Mouse (Mus musculus) adrenal gland, adult 2 months (tissue): ENCODE data around the gene Dhx37. TPM values are rescaled to one million over a fixed set of nuclear protein-coding genes. Genes with fewer than 3 reads are reported as not detected.
A peak's percentile ranks its signal among the peaks of the same experiment; 100 is the strongest.
"Not testable (repeated sequence)": the region's sequence is repeated elsewhere in the genome, so short reads cannot be mapped to it uniquely, and the experiment has no call there.

ENCODE experiments used
- DNase-seq: peaks from one replicate; pipeline ENCODE4 v3.0.0; 2021
- polyA plus RNA-seq: library from polyadenylated mRNA; depleted of rRNA; stranded (reverse); fragments of >200 nt; gene quantifications from 2 replicates; pipeline ENCODE4 v1.2.3, GENCODE M21; 2012
- total RNA-seq, 2 experiments: library from RNA; stranded (reverse); gene quantifications; 2 replicates each; pipeline ENCODE4 v1.2.3; 2021

Gene Dhx37
- total and polyA plus RNA-seq, 3 experiments = 19.2 to 53.9 (median 19.6) TPM

DNA sequence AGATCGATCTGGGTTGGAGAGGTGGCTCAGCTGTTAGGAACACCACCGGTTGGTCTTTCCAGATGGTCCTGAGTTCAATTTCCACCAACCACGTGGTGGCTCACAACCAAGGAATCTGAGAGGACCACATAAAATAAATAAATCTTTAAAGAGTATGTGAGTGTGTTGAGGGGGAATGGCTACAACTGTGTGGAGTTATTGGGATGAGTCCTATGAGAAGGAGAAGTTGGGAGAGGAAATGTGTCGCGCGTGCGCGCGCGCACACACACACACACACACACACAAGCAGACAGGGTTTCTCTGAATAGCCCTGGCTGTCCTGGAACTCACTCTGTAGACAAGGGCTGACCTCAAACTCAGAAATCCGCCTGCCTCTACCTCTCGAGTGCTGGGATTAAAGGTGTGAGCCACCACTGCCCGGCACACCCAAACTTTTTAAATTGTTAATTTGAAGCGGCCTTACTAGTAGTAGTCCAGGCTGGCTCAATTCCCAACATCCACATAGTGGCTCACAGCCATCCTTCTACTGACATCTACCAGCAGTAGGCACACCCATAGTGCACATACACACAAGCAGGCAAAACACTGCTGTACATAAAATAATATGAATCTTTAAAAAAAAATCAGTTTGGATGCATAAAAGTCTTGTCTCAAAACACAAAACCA lies 25.9 kb downstream of the Dhx37 start:
- no peak for DNase-seq

DNA sequence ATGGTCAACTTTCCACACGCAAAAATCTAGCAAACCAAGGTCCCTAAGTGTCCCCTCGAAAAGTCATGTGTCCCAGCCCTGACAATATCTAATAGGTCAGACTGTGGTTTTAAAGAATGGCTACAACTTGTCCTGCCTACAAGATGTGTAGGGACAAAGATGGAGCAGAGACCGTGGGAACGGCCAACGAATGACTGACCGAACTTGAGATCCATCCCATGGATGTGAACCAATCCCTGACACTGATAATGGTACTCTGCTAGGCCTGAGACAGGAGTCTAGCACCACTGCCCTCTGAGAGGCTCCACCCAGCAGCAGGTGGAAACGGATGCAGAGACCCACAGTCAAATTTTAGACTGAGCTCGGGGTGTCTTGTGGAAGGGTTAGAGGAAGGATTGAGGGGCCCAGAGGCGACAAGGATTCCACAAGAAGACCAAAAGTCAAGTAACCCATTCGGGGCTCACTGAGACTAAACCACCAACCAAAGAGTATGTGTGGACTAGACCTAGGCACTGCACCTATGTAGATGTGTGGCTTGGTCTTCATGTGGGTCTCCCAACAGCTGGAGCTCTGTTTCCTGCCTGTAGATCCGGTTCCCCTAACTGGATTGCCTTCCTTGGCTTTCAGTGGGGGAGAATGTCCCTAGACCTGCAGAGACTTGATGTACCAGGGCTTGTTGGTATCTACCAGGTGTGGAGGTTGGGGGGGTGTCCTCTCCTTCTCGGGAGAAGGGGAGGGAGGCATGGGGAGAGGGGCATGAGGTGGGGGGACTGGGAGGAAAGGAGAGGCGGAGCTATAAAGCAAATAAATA lies 26.7 kb downstream of the Dhx37 start:
- DNase-seq = no peak

DNA sequence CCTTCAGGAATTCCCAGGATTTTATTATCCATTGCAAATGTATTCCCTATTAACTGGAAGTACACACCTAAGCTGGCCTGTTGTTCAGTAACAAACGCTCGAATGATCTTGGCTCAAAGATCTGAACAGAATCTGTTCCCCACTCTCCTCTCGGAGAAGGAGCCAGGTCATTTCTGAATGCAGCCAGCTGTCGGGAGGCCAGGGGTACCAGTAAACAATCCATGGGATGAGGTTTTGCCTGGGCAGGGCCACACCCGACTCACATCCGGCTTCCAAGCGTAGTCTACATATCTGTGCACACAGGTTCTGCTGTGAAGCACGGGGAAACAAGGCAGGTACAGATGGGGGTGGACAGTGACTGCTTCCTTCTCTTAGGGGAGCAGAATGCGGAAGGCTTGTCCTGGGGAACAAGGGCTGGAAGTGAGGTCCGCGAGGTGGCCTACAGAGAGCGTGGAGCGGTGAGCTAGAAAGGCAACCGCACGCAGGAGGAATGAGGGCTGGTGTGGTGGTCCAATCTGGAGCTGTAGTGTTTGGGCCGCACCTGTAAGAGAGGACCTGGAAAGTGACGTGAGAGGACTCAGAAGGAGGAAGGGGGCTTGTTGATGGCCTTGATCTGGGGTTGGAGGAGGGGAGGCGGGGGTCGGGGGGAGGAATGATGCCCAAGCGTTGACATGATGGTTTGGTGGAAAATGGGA lies 27.5 kb downstream of the Dhx37 start:
- DNase-seq = peak; percentile 80

DNA sequence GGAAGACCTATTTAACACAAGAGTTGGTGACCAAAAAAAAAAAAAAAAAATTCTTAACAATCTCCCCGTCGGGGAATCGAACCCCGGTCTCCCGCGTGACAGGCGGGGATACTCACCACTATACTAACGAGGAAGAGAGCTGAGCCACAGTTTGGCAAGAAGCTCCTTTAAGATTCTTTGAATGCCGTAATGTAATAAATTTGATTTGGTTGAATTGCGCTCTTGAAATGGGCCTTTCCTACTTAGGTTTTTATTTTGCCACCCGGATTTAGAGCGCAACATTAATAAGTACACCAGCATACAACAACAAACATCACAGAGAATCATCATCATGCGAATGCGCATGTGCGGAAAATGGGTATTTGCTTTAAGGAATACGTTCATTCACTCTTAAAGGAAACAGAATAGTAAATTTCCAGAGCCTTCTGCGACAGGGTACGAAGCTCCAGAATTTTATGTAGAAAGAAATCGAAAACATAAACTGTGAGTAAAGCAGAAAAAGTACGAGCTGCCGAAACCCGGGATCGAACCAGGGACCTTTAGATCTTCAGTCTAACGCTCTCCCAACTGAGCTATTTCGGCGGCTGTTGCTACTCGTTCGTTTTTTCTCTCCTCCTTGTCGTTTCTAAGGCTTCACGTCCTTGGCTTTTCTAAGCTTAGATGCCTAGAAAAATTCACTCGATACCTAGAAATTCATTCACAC lies 28.2 kb downstream of the Dhx37 start:
- DNase-seq = peak; percentile 90

DNA sequence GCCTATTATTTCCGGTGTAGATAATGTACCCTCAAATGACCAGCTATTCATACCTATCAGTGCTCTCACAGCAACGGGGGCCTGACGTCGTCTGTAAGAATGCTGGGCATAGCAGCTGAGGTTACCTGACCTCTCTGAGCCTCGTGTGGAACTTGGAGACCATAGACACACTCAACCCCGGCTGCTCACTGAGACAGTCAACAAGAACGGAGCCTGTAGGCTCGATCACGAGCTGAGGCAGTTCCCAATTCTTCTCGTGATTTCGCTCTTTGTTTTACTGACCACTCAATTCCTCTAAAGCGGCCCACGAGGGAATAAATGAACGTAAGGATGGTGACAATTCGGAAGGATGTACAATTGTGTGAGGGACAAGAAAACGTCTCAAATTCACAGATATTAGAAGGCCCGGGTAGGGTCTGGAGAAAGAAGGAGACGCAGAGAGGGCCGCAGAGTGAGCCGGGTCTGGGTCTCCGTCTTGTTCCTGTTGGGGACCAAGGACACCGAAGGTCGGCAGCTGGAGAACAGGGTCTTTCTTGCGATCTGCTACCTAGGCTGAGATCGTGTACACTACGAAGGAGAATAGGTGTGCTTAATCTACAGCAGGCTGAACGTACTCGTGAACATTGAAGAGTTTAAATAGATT lies 28.9 kb downstream of the Dhx37 start:
- DNase-seq = peak; percentile 77

DNA sequence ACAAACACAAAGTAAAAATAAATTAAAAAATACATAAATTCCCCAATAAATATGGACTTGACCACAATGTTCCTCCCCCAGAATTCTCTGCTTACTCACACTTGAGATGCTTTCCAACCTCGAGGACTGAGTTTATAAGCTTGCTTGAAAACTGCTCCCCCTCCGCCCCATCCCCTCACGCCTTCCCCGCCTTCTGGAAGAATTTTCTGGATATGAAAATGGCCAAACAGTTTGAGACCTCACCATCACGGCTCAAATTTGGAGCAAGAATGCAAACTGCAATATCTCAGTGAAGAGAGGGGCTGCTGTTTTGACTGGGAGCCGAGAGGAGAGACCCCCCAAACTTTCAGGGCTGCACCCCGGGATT lies 29.4 kb downstream of the Dhx37 start:
- DNase-seq = no peak

DNA sequence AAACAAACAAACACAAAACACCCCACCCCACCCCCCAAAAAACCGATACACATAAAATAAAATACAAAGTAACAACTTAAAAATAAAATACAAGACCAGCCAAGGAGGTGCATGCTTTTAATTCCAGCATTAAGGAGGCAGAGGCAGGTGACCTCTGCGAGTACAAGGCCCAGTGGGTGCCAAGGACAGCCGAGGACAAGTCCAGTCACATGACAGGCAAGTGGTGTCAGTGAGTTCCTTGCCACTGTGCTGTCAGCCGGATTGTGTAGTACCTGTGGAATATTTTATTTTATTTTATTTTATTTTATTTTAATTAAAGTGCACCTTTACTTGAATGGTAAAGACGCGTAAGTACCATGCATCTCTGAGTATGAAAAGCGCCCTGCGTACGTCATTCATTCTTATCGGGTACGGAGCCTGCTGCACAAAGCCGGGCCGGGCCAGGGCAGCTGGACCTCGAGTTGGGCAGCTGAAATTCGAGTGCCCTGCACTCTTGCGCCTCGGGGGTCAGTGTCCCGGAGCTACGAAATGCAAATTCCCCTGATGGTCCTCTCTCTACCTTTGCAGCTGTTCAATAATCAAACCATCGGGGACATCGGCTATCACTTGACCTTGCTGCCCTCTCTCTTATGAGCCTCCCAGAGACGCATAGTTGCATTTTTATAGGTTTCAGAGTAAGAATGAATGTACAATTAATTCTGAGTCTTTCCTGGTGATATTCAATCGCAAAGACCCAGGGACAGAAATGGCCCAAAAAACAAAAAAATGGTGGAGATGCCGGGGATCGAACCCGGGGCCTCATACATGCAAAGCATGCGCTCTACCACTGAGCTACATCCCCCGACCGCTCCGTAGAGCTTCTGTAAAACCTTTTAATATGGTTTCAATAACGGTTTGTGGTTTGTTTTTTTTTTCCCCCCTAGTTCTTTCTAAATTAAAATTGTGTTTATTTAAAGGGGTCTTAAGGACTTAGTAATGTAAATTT lies 30.1 kb downstream of the Dhx37 start:
- peak; percentile 82 for DNase-seq

DNA sequence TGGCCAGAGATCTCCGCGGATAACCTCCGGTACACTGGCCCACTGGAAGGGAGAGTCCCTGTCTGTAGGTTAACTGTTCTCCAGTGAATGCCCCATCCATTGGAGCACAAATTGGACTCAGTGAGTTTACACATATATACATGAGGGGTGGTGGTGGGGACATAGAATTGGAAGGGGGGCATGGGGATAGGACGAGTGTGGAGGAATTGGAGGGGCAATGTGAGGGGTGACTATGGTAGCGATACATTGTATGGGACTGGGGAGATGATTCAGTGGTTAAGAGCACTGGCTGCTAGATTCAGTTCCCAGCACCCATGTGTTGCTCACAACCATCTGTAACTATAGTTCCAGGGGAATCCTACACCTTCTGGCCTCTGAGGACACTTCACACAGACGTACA lies 30.9 kb downstream of the Dhx37 start:
- DNase-seq = no peak

DNA sequence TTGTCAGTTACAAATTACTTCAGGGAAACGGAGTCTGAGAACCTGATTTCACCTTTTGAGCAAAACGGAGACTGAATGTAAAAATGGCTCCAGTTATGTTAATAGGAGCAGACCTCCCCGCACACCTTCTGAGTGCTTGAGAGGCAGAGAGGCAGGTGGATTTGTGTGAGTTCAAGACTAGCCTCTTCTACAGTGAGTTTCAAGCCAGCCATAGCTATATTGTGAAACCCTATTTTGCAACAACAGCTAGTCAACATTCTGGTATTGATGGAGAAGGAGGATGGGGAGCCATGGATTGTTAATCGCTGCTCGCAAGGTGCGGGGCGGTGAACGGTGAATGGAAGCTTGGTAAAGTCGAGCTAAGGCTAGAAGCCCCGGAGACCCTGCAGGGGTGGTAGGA lies 31.4 kb downstream of the Dhx37 start:
- DNase-seq = no peak

DNA sequence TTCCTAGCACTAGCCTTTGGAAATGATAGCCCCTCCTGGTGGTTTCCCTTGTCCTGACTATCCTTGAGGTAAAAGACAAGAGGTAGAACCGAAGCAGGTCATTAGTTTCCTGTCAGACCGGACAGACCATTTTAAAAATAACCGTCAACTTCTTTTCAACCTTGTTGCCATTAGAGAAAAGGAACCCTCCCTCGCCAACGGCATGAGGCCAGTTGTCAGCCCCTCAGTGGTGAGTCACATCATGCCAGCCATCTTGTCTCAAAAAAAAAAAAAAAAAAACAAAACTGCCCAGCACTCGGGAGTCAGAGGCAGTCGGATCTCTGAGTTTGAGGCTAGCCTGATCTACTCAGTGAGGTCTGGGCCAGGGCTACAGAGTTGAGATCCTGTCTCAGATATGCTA lies 33.0 kb downstream of the Dhx37 start:
- DNase-seq = no peak

DNA sequence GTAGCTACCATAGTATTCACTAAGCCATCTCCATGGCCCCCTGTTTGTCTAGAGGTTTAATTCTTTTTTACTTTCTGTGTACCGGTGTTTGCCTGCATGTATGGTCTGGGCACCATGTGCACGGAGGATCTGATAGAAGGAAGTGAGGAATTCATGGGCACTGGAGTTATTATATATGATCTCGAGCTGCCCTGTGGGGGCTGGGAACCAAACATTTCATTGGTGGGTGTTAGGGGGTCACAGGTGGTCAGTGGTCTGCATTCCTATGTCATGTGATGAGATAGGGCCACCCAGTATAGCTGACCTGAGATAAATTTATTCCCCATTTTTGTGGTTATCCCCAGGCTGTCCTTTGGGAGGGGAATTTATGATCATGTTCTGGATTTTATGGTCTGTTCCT lies 38.9 kb downstream of the Dhx37 start:
- no peak for DNase-seq

DNA sequence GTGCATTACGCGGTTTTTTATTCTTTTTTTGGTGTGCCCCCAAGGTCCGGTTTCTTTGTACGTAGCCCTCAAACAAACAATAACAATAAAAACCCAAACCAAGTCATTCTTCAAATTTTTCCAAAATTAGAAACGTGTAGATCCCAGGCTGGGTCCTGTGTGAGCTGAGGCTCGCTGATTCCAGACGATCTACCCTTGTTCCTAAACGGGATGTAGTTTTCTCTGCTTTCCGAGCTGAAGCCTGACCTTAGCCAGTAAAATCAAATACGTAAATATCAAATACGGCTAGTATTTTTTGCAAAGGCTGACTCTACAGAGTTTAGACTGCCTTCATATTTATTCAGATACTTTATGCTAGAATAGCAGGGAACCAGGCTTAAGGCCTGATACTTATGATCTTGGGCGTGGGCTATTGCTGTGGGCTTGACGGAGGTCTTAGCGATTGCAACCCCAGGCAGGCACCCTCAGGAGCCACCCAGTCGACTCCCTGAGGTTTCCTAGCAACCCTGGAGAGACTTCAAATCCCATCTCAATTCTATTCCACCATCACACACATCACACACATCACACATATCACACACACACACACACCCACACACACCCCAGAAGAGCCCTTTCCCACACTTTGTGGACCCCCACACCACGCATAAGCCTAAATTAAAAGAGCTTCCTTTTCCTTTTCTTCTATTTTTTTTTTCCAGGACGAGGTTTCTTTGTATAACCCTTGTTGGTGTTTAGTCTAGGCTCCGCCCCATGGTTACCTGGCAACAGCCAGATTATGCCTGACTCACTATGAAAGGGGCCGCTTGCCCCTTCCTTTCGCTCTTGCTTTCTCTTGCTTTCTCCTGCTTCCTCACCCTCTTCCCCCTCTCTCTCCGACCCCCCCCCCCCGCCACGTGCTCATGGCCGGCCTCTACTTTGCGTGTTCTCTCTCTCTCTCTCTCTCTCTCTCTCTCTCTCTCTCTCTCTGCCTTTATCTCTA lies 40.0 kb downstream of the Dhx37 start:
- peak; percentile 90 for DNase-seq

DNA sequence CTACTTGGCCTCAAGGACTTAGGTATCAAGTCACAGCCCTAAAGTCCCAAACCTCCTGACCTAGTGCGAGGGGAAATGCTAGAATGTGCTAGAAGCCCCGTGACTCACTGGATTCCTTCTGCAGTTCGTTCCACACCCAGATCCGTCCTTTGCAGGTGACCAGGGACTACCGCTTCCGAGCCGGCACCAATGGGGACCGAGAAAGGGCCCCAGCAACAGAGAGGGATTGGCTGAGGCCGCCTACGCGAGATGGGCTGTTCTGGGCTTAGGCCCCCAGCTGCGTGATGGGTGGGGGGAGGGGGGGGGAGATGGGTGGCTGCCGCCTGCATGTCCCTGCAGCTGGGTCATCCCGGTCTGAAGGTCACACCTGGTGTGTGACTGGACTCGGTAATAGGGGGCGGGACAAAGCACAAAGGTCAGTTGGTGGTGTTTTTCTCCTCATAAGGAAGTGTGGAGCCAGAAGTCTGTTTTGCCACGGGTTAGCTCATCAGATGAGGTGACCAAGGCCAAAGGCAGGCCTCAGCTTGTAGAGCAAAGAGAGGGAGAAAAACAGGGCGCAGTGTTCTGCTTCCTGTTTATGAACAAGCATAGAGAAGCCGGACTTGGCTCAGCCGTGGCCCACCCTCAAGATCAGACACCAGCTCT lies 40.8 kb downstream of the Dhx37 start:
- DNase-seq = peak; percentile 98

DNA sequence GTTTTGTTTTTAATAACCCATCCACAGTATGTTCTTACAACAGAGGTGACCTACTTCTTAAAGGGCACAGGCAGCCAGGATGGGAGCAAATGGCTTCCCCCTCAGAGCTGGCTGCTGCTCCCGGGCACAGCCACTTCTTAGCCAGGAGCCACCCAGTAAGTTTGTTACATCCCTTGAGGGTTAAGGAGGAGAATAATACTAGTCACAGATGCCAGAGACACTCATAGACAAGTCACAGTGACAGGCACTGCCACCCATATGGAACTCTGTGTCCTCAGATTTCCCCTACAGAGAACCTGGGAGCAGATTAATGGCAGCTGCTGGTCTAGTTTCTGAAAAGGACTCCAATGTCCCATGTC lies 41.3 kb downstream of the Dhx37 start:
- no peak for DNase-seq

DNA sequence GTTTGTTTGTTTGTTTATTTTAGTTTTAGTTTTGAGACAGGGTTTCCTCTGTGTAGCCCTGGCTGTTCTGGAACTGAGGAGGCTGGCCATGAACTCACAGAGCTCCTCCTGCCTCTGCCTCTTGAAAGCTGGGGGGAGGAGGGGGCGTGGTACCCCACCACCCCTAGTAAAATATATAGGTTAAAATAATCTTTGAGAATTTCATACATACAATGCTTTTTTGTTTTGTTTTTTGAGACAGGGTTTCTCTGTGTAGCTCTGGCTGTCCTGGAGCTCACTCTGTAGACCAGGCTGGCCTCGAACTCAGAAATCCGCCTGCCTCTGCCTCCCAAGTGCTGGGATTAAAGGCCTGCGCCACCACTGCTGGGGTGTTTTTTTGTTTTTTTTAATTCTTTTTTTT lies 41.7 kb downstream of the Dhx37 start:
- DNase-seq = not testable (repeated sequence)

DNA sequence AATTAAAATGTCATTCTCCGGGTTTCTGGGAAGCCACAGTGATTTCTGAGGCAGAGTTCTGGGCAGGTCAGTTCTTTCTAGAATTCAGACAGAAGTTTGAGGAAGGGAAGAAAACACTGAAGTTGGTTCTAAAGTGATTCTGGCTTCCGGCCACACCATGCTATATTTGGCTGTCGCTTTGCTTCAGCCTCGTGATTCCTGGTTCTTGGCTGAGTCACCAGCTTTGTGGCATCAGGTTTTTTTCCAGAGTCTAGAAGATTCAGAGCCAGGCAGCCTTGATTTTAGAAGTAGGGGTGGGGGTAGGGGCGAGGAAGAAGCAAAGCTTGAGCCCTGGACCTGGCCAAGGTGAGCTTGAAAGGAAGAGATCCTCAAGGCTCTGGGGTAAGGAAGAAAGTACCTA lies 42.3 kb downstream of the Dhx37 start:
- DNase-seq = peak; percentile 89

DNA sequence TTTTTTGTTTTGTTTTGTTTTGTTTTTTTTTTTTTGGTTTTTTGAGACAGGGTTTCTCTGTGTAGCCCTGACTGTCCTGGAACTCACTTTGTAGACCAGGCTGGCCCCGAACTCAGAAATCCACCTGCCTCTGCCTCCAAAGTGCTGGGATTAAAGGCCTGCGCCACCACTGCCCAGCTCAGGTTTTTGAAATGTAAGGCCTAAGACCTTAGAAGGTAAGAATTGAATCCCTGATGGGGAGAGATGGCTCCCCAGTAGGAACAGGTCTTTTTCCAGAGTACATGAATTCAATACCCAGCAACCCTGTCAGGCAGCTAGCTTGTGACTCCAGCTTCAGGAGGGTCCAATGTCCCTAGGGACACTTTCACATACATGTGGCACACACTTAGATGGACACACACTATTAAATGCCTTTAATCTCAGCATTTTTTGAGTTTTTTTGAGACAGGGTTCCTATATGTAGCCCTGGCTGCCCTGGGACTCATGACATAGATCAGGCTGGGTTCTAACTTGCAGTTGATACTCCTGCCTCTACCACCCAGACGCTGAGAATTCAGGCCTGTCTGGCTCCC lies 42.9 kb downstream of the Dhx37 start:
- DNase-seq = no peak

DNA sequence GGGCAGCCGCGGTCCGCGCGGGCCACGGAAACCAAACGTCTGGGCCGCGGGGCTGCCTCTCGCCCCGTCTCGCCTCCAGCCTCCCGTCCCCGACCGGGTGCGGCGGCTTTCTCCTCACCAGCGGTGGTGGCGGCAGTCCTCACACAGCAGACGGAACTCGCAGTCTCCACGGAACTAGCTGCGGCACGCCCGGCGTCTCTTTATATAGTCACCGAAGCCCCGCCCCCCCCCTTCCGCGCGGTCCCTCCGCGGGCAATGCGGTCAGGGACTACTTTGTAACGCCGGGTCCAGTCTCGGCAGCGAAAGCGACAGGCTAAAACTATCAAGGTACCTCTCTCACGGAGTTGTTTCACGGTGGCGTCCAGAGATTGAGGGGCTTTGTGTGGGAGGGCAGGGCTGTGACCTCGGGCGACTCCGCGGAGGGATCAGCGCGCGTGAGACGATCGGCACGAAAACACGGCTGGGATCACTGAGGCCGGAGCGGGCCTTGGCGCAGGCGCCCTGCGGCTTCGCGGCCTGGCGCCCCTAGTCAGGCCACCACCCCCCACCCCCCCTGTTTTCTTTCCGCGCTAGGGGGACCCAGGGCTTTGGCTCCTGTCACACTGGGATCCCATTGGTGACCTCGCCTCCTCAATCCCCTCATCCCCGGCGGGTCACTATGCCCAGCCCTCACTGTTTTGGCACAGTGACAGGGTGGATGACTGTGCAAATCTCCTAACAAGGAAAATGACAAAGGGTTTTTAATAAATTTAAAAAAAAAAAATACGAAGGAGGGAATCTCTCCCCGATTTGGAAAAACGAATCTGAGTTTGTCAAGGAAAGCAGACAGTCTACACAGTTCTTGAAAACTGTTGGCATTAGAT lies 44.1 kb downstream of the Dhx37 start, which contains the start of gene Ubc:
Gene Ubc, minus strand, starts transcription at position 624 of the 863 bp plus-strand sequence.
- DNase-seq = peak; percentile 95
